Mouse (Mus musculus): Measurements from ENCODE around the gene Matn4.

Gene Matn4

GRCm38 (mm10) chr2:164436215-164436913, 31.4 kb upstream of the Matn4 start:
- no peak for DNase-seq (ENCODE audit: low spot score in 2 of 2)

GRCm38 (mm10) chr2:164435216-164436090, 30.5 kb upstream of the Matn4 start:
- no peak for DNase-seq (ENCODE audit: low spot score in 2 of 2)

GRCm38 (mm10) chr2:164434681-164435080, 29.7 kb upstream of the Matn4 start:
- no peak for DNase-seq (ENCODE audit: low spot score in 2 of 2)

- no peak for DNase-seq (ENCODE audit: low spot score in 2 of 2)
Measured at GRCm38 (mm10) chr2:164433278-164433895, 28.4 kb upstream of the Matn4 start.

GRCm38 (mm10) chr2:164432541-164433191, 27.7 kb upstream of the Matn4 start:
- DNase-seq (ENCODE audit: low spot score in 2 of 2), result no peak

- DNase-seq (ENCODE audit: low spot score in 2 of 2), result no peak
Measured at GRCm38 (mm10) chr2:164431676-164432465, 26.9 kb upstream of the Matn4 start.

- DNase-seq (ENCODE audit: low spot score in 2 of 2), result no peak
Measured at GRCm38 (mm10) chr2:164430697-164431096, 25.7 kb upstream of the Matn4 start.

- no peak for DNase-seq (ENCODE audit: low spot score in 2 of 2)
Measured at GRCm38 (mm10) chr2:164429881-164430615, 25.1 kb upstream of the Matn4 start.

- DNase-seq (ENCODE audit: low spot score in 2 of 2), result no peak
Measured at GRCm38 (mm10) chr2:164428451-164428850, 23.5 kb upstream of the Matn4 start.

GRCm38 (mm10) chr2:164426952-164427351, 22.0 kb upstream of the Matn4 start:
- no peak for DNase-seq (ENCODE audit: low spot score in 2 of 2)

- no peak for DNase-seq (ENCODE audit: low spot score in 2 of 2)
Measured at GRCm38 (mm10) chr2:164426121-164426520, 21.2 kb upstream of the Matn4 start.

- no peak for DNase-seq (ENCODE audit: low spot score in 2 of 2)
Measured at GRCm38 (mm10) chr2:164425401-164425800, 20.4 kb upstream of the Matn4 start.

GRCm38 (mm10) chr2:164424406-164424805, 19.4 kb upstream of the Matn4 start:
- no peak for DNase-seq (ENCODE audit: low spot score in 2 of 2)

- no peak for DNase-seq (ENCODE audit: low spot score in 2 of 2)
Measured at GRCm38 (mm10) chr2:164423464-164423863, 18.5 kb upstream of the Matn4 start.

GRCm38 (mm10) chr2:164422675-164423393, 17.9 kb upstream of the Matn4 start:
- DNase-seq (ENCODE audit: low spot score in 2 of 2), result peak in 1 of 2 experiments; percentile 41

GRCm38 (mm10) chr2:164421979-164422378, 17.0 kb upstream of the Matn4 start:
- no peak for DNase-seq (ENCODE audit: low spot score in 2 of 2)

- DNase-seq (ENCODE audit: low spot score in 2 of 2), result no peak
Measured at GRCm38 (mm10) chr2:164421306-164421705, 16.3 kb upstream of the Matn4 start.

GRCm38 (mm10) chr2:164419489-164419888, 14.5 kb upstream of the Matn4 start:
- no peak for DNase-seq (ENCODE audit: low spot score in 2 of 2)

GRCm38 (mm10) chr2:164418308-164418875, 13.4 kb upstream of the Matn4 start:
- DNase-seq (ENCODE audit: low spot score in 2 of 2), result no peak
